Mouse (Mus musculus) v-Abl transformed pro-B cells (cell line): ENCODE measurements around the gene Eif2ak4.

Source experiments
- in situ Hi-C, 2 experiments: fragments of 400-800 bp; cut with MboI; formaldehyde crosslinking; loops; one replicate each; pipeline ENCODE4 v1.15.1; 2025; ENCODE audit not compliant: unreplicated experiment in 2 of 2

Gene Eif2ak4

DNA sequence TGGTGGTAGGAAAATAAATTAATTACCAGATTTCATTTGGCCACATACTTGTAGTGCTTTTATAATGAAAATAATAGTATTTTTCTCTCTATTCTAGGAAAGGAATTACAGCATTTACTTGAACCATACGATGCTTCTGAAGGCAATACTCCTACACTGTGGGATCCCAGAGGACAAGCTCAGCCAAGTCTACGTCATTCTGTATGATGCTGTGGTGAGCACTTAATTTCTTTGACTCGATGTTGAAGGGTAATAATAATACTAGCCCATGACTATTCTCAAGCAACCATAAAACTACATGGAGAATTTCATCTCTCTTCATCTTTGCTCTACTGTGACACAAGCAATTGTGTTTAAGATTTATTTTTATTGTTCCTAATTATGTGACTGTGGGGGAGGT lies 68.6 kb downstream of the Eif2ak4 start:
- in situ Hi-C loops, result no loop called here

GRCm38 (mm10) chr2:118457463-118458261 lies 69.2 kb downstream of the Eif2ak4 start:
- in situ Hi-C loops, result no loop called here

- in situ Hi-C loops, result no loop called here
Measured at GRCm38 (mm10) chr2:118461480-118462165, 73.2 kb downstream of the Eif2ak4 start.

GRCm38 (mm10) chr2:118463480-118463879 lies 75.1 kb downstream of the Eif2ak4 start:
- in situ Hi-C loops, result no loop called here

- in situ Hi-C loops, result no loop called here
Measured at GRCm38 (mm10) chr2:118464450-118464849, 76.0 kb downstream of the Eif2ak4 start.

DNA sequence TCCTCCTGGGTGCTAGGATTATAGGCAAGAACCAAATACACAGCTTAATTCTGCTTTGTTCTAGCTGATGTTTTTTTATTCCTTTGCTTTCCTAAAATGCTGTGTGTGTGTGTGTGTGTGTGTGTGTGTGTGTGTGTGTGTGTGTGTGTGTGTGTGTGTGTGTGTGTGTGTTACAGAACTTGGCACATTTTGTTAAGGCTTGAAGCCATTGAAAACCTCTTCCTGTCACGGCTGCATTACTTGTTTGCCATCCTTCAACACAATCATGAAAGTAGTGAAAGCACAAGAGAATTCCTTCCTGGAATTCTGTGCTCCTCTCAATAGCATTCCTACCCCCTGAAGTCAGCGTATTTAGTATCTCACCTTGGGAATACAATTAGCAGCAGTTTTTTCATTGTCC lies 77.5 kb downstream of the Eif2ak4 start:
- in situ Hi-C loops, result no loop called here

- in situ Hi-C loops, result no loop called here
Measured at GRCm38 (mm10) chr2:118466601-118467000, 78.2 kb downstream of the Eif2ak4 start.

DNA sequence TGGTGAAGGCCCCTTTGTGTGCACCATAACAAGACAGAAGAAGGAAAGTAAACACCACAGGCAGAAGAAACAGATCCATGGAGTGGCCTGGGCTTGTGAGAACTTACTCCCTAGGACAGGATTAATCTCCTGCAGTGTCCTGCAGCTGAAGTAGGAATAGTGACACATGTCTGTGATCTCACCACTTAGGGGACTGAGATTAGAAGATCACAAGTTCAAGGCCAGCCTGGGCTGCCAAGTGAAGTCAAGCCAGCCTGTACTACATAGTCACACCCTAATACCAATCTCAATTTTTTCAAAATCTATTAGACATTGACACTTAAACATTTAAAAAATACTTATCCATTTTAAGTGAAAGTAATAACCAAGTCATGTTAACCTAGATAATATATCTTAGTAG lies 79.9 kb downstream of the Eif2ak4 start:
- in situ Hi-C loops, result no loop called here

- in situ Hi-C loops, result loop anchor here in 1 of 2 experiments (25.0 kb wide), 1 partner anchor 408 kb away; no protein-coding TSS in a partner anchor
Measured at GRCm38 (mm10) chr2:118478833-118479549, 90.6 kb downstream of the Eif2ak4 start.

GRCm38 (mm10) chr2:118479550-118479909 lies 91.1 kb downstream of the Eif2ak4 start, which contains the start of gene Srp14:
Srp14 (minus strand) TSS chr2:118479711.
- in situ Hi-C loops, result loop anchor here in 1 of 2 experiments (25.0 kb wide), 1 partner anchor 408 kb away; no protein-coding TSS in a partner anchor

DNA sequence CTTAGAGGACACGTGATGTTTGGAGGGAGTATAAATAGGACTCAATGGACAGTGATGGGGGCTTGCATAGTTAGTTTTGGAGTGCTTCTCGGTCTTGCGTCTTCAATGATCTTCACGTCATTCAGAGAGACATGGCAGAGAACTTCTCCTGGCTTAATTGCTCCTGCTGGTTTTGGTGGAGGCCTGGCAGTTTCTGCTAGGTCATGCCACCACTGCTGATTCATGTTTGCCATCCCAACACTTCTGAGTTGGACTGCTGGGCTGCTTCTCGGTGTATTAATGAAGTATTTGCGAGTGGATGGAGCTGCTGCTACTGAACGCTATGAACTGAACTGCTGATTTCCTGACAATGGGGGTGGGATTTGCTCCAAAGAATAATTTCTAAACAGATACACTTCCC lies 92.5 kb downstream of the Eif2ak4 start:
- in situ Hi-C loops, result loop anchor here (5.0 to 25.0 kb wide), 5 partner anchors 214 to 406 kb away; partner anchors contain the start of gene Plcb2 (in 1 of the 2)

- in situ Hi-C loops, result loop anchor here (5.0 to 25.0 kb wide), 5 partner anchors 212 to 404 kb away; partner anchors contain the start of gene Plcb2 (in 1 of the 2)
Measured at GRCm38 (mm10) chr2:118483032-118483431, 94.6 kb downstream of the Eif2ak4 start.

DNA sequence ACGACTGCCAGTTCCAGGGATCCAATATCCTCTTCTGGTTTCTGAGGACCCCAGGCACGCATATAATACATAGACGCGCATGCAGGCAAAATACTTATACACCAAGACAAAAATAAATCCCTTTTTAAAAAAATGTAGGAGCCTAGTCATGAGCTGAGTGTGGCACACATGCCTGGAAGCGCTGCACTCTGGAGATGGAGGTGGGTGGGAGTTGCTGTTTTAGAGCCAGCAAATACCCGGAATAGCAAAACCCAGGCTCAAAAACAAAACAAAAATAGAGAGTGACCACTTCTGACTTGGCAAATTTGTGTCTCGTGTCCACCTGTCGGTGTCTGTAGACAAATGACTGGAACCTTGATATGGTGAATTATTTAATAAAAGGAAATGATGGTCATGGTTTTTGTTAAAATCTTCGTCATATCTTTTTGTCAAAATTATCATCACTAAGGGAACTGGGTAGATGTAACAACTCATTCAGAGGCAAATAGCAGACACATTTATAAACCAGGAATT lies 96.0 kb downstream of the Eif2ak4 start:
- in situ Hi-C loops, result loop anchor here (5.0 to 25.0 kb wide), 5 partner anchors 210 to 403 kb away; partner anchors contain the start of gene Plcb2 (in 1 of the 2)

DNA sequence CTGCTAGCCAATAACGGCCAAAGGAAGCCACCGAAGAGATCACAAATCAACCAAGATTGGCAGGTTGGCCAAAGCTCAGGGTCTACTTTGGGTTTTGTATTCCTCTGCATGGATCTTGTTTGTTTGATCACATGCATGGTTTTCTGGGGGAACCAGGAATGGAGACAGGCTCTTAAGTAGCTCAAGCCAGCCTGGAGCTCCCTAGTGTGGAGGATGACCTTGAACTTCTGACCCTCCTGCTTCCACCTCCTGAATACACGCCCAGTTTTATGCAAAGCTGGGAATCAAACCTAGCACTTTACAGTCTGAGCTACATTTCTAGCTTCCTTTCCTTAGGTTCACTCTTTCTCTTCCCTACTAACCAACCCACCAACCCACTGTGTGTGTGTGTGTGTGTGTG lies 97.0 kb downstream of the Eif2ak4 start:
- in situ Hi-C loops, result loop anchor here (5.0 to 25.0 kb wide), 9 partner anchors 47 to 402 kb away; partner anchors contain the start of genes Inafm2 (in 1 of the 2) and Plcb2 (in 1 of the 2)

GRCm38 (mm10) chr2:118486933-118487332 lies 98.5 kb downstream of the Eif2ak4 start:
- in situ Hi-C loops, result loop anchor here (5.0 to 25.0 kb wide), 9 partner anchors 45 to 400 kb away; partner anchors contain the start of genes Inafm2 (in 1 of the 2) and Plcb2 (in 1 of the 2)

DNA sequence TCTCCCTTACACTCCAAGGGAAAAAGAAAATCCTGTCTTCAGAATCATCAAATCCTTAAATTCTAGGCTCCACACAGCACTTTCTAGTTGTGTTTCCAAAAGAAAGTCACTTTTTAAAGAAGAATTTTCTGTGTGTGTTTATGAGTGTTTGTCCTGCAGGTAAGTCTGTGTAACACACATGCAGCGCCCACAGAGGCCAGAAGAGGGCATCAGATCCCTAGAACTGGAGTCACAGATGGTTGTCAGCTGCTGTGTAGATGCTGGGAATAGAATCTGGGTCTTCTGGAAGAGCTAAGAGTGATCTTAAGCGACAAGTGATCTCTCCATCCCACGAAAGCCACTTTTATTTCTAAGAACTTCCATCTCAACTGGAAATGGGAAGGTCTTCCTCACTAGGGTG lies 99.4 kb downstream of the Eif2ak4 start:
- in situ Hi-C loops, result loop anchor here (5.0 to 25.0 kb wide), 9 partner anchors 44 to 399 kb away; partner anchors contain the start of genes Inafm2 (in 1 of the 2) and Plcb2 (in 1 of the 2)

- in situ Hi-C loops, result loop anchor here in 1 of 2 experiments (25.0 kb wide), 1 partner anchor 397 kb away; no protein-coding TSS in a partner anchor
Measured at GRCm38 (mm10) chr2:118490241-118491091, 102.0 kb downstream of the Eif2ak4 start.

DNA sequence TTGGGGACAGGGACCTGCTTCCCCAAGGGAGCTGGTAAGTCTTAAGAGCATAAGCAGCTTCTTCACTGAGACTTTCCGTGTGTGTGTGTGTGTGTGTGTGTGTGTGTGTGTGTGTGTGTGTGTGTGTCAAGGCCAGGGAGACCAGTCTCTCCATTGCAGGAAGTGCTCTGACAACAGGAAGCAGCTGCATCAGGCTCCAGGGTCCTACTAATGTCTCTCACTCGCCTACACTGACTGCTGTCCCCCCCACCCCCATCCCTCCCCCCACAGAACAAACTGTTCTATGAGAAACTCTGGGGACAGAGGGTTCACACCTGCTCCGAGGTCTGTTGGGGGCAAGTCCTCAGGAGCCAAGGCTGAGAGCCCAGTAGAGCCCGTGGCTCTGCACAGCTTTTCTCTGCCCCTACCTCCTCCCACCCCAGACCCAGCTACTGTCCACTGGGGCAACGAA lies 102.9 kb downstream of the Eif2ak4 start:
- in situ Hi-C loops, result loop anchor here in 1 of 2 experiments (25.0 kb wide), 1 partner anchor 396 kb away; no protein-coding TSS in a partner anchor
